Mouse (Mus musculus) stomach, embryonic 15.5 days (tissue): ENCODE measurements around the gene Acvr1c. TPM values are rescaled to one million over a fixed set of nuclear protein-coding genes. Genes with fewer than 3 reads are reported as not detected.

ENCODE experiments used
- ATAC-seq: fragments of 200-750 bp; cut with Nextera tagmentation; 2 replicates; pipeline ENCODE4 v1.8.0; 2017; ENCODE audit warnings: low read depth, moderate number of reproducible peaks, moderate TSS enrichment; ENCODE audit not compliant: insufficient read depth, low FRiP score
- H3K27ac ChIP-seq: fragments of 300-500 bp; sonication (generic); 2 replicates; pipeline ENCODE4 v1.5.1; 2015; ENCODE audit warnings: mild to moderate bottlenecking, inconsistent platforms
- H3K27me3 ChIP-seq: fragments of 300-500 bp; sonication (generic); replicated peaks from 2 replicates; pipeline ENCODE4 v1.6.1; 2015; ENCODE audit warnings: inconsistent platforms
- H3K36me3 ChIP-seq: fragments of 300-500 bp; sonication (generic); 2 replicates; pipeline ENCODE4 v1.6.1; 2015; ENCODE audit warnings: inconsistent platforms
- H3K4me1 ChIP-seq: fragments of 300-500 bp; sonication (generic); 2 replicates; pipeline ENCODE4 v1.6.1; 2015; ENCODE audit warnings: inconsistent platforms
- H3K4me2 ChIP-seq: fragments of 300-500 bp; sonication (generic); 2 replicates; pipeline ENCODE4 v1.6.1; 2015; ENCODE audit warnings: mild to moderate bottlenecking, inconsistent platforms
- H3K4me3 ChIP-seq: fragments of 300-500 bp; sonication (generic); replicated peaks from 2 replicates; pipeline ENCODE4 v1.5.1; 2015; ENCODE audit warnings: inconsistent platforms
- H3K9ac ChIP-seq: fragments of 300-500 bp; sonication (generic); 2 replicates; pipeline ENCODE4 v1.6.1; 2015; ENCODE audit warnings: inconsistent platforms
- H3K9me3 ChIP-seq: fragments of 300-500 bp; sonication (generic); 2 replicates; pipeline ENCODE4 v1.6.1; 2016; ENCODE audit warnings: inconsistent platforms
- WGBS: fragments of 180-500 bp; shearing (Covaris S2); methylation state at CpG from one replicate; pipeline ENCODE4 v1.1.7; 2015; 5-methylcytosine and 5-hydroxymethylcytosine counted together
- polyA plus RNA-seq: library from polyadenylated mRNA; unstranded; fragments of >200 nt; fragmentation: Nextera tagmentation; extraction: Ambion mirVana; gene quantifications from 2 replicates; pipeline ENCODE4 v1.2.1, GENCODE M21; 2015

Gene Acvr1c
- polyA plus RNA-seq, 1 experiment from 2014 or later = 1.6 TPM

DNA sequence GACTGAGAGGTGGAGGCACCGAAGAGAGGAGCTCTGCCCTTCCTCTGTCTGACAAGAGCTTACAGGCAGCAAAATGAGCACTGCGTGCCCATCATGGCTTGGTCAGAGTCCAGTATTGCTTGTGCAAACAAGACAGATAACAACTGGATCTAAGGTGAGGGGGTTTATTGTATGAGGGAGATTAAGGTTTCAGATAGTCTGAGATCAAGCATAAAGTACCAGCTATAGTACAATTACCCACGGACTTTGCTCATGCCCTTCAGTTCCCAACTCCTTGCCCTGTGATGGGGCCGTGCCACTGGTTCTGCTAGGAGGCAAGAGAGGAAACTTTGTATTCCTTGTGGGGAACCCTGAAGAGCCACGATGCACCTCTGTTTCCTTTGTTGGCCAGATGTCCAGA, 78.5 kb downstream of the Acvr1c start:
- 70% methylated on average over 5 of the region's 5 CpGs for WGBS

DNA sequence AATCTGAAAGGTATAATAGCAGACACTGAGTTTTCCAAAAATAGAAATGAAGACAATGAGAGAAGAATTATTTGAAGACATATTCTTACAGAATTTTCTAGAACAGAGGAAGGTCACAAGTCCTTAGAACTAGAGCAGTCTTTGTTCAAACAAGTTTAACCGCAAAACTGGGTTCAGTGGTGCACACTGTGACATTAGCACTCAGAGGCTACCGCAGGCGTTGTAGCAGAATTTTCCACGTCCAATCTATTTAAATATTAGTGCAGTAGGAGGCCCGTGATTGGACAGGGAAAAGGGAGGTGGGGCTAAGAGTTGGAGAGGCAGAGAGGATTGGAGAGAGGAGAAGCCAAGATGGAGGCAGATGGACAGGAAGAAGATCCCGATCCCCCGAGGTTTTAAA, 81.2 kb downstream of the Acvr1c start:
- H3K4me1 ChIP-seq = no peaks in the 10 kb centered on the region
- no peak for ATAC-seq
- H3K9me3 ChIP-seq = no peaks in the 10 kb centered on the region
- H3K27me3 ChIP-seq = no peaks in the 10 kb centered on the region
- H3K9ac ChIP-seq = no peak overlapping the region
- H3K36me3 ChIP-seq = no peaks in the 10 kb centered on the region
- H3K4me2 ChIP-seq = no peak overlapping the region
- WGBS = 87% methylated on average over 7 of the region's 7 CpGs
- no peak overlapping the region for H3K27ac ChIP-seq
- no peak overlapping the region for H3K4me3 ChIP-seq

More for the DNA sequence above, 78.5 kb downstream of the Acvr1c start:
- Histone ChIP-seq H3K36me3 (no peaks in the 10 kb centered on the region), H3K27ac (no peak overlapping the region), H3K27me3 (no peaks in the 10 kb centered on the region), H3K9me3 (no peaks in the 10 kb centered on the region), H3K9ac (no peak overlapping the region), H3K4me3 (no peak overlapping the region), H3K4me1 (no peaks in the 10 kb centered on the region), H3K4me2 (no peak overlapping the region)
- peak; percentile 22; the same call in 1 of the 2 replicates for ATAC-seq

DNA sequence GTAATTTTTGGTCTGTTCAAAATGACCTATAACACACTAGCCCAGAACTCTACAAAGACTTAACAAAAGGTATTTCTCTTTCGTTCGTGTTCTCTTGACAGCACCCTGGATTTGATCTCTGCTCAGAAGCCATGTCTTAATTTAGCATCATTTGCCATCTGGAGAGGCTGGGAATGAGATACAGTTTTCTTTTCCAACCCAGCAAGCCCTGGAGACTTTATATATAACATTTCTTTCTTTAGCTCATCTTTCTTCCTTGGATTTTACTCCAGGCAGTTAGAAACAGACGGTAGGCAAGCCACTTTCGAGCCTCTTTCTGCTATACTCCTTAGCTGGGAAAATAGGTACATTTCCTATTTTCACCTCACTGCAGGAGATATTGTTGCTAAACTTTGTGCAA, 117.1 kb downstream of the Acvr1c start:
- no peak for ATAC-seq
- no peaks in the 10 kb centered on the region for H3K9me3 ChIP-seq
- H3K4me3 ChIP-seq = no peak overlapping the region
- H3K27me3 ChIP-seq = no peaks in the 10 kb centered on the region
- no peaks in the 10 kb centered on the region for H3K36me3 ChIP-seq
- 78% methylated on average over 4 of the region's 4 CpGs for WGBS
- H3K4me1 ChIP-seq = no peaks in the 10 kb centered on the region
- no peak overlapping the region for H3K27ac ChIP-seq
- no peak overlapping the region for H3K4me2 ChIP-seq
- no peak overlapping the region for H3K9ac ChIP-seq

DNA sequence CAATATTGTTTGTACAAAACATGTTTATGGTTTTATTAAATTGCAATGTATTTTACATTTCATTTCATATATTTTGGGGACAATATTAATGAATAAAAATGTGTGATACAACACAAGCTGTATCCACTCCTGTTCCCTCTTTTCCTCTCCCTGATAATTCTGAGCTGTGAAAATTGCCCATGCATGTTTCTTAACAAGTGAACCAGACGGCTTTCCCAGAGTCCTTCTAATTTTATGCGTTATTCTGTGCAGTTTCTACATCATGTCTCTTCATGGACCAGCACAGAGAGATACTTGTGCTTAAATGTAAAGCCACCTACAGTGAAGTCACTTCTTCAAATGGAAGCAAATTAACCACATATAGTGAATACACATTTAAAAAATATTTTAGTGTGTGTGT, 120.2 kb downstream of the Acvr1c start:
- H3K27me3 ChIP-seq = no peaks in the 10 kb centered on the region
- 69% methylated on average over 2 of the region's 2 CpGs for WGBS
- no peak for ATAC-seq
- H3K36me3 ChIP-seq = no peaks in the 10 kb centered on the region
- no peak overlapping the region for H3K27ac ChIP-seq
- H3K9ac ChIP-seq = no peak overlapping the region
- H3K4me3 ChIP-seq = no peak overlapping the region
- no peaks in the 10 kb centered on the region for H3K9me3 ChIP-seq
- no peak overlapping the region for H3K4me2 ChIP-seq
- no peaks in the 10 kb centered on the region for H3K4me1 ChIP-seq

Other genes starting within 250 kb of the Acvr1c start
- gene Cytip, start 162.4 kb downstream of the Acvr1c start, polyA plus RNA-seq = 2.2 and 2.3 TPM in 2 replicates
- not detected in 2 replicates for gene Gm17409, start 112.2 kb upstream of the Acvr1c start, polyA plus RNA-seq
- 6.8 and 7.0 TPM in 2 replicates for gene Acvr1, start 209.3 kb upstream of the Acvr1c start, polyA plus RNA-seq
- 6.7 and 7.1 TPM in 2 replicates for gene Upp2, start 209.4 kb upstream of the Acvr1c start, polyA plus RNA-seq